Mouse (Mus musculus) testis, adult 2 months (tissue): ENCODE measurements around the gene Lrig3.

Experiments used
- CTCF ChIP-seq: fragments of 200-500 bp; IDR thresholded peaks from 2 replicates; pipeline ENCODE4 v1.5.1; 2012; ENCODE audit warnings: low read depth, mild to moderate bottlenecking, inconsistent platforms, low read length, moderate library complexity; ENCODE audit not compliant: control insufficient read depth, insufficient read depth, insufficient replicate concordance
- POLR2A ChIP-seq: fragments of 200-500 bp; IDR thresholded peaks from 2 replicates; pipeline ENCODE4 v1.6.1; 2012; ENCODE audit warnings: low read depth, mild to moderate bottlenecking, inconsistent platforms, low read length, moderate library complexity; ENCODE audit not compliant: control insufficient read depth

DNA sequence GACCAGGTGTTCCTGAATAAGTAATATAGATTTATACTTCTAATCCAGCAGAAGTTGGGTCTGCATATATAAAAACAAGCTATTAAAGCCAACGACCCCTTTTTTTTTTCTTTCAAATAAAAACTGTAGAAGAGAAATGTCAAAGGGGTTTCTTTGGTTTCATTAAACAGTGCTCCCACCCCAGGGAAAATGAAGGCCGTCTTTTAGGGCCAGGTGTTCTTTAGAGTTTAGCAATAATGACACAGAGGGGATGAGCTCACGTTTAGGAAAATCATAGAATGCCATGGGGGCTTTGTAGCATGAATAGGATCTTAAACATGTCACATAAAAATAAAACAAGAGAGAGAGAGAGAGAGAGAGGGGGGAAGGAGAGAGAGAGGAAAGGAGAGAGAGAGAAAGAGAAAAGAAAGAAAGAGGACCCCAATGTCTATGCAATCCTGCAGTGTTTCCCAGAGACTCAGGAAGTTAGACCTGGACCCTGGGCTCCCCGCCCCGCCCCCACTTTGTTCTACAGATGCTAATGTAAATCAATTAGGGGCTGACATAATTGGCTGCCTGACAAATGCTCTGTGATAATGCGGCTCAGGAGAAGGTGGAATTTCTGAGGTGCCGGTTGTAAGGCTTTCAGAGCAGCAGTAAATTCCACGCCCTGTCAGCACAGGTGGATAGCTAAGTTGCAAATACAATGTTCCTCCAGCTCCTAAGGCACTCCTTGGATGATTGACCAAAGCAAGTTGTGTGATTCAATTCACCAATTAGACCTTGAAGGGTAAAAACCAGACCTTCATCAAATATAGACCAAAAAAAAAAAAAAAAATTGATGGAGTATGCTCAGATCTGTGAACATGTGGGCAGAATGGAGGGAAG, 62.8 kb downstream of the Lrig3 start:
- TF ChIP-seq POLR2A (no peak), CTCF (no peak)
